Mouse (Mus musculus) liver (tissue): Measurements from ENCODE around the gene Lrrn3.

Experiments
- DNase-seq: peaks from one replicate; pipeline ENCODE4 v3.0.0-alpha.2; 2020; ENCODE audit warnings: mixed read lengths

Gene Lrrn3

GRCm38 (mm10) chr12:41427464-41427863, 58.8 kb downstream of the Lrrn3 start:
- DNase-seq = no peak

- DNase-seq = no peak
These were observed 61.0 kb downstream of the Lrrn3 start for GRCm38 (mm10) chr12:41425101-41425679.

- no peak for DNase-seq
These were observed 68.3 kb downstream of the Lrrn3 start for GRCm38 (mm10) chr12:41417961-41418360.

GRCm38 (mm10) chr12:41417099-41417498, 69.1 kb downstream of the Lrrn3 start:
- peak; percentile 12 for DNase-seq

GRCm38 (mm10) chr12:41416635-41417034, 69.6 kb downstream of the Lrrn3 start:
- no peak for DNase-seq

- no peak for DNase-seq
These were observed 76.8 kb downstream of the Lrrn3 start for GRCm38 (mm10) chr12:41409431-41409830.

GRCm38 (mm10) chr12:41401923-41402322, 84.3 kb downstream of the Lrrn3 start:
- DNase-seq = no peak
